Mouse (Mus musculus) common myeloid progenitor, adult 5-6 weeks (primary cell): ENCODE data around the gene Spen. TPM values are rescaled to one million over a fixed set of nuclear protein-coding genes. Genes with fewer than 3 reads are reported as not detected.

Source experiments
- ATAC-seq: replicated peaks from 2 replicates; pipeline ENCODE4 v1.8.0; 2016; ENCODE audit warnings: low read depth, mild to moderate bottlenecking, moderate TSS enrichment, inconsistent platforms; ENCODE audit not compliant: poor library complexity, severe bottlenecking
- total RNA-seq: library from RNA; stranded (forward); fragments of 200-1000, 187-1606 nt; gene quantifications from 2 replicates; pipeline ENCODE4 v1.2.3, GENCODE M21; 2017

Spen gene
- total RNA-seq, 1 experiment from 2014 or later: 43.0 TPM

- ATAC-seq: no peak
Observed at GRCm38 (mm10) chr4:141427921-141428320, 110.5 kb downstream of the Spen start.

GRCm38 (mm10) chr4:141426796-141427745 is 111.3 kb downstream of the Spen start:
- ATAC-seq: no peak

DNA sequence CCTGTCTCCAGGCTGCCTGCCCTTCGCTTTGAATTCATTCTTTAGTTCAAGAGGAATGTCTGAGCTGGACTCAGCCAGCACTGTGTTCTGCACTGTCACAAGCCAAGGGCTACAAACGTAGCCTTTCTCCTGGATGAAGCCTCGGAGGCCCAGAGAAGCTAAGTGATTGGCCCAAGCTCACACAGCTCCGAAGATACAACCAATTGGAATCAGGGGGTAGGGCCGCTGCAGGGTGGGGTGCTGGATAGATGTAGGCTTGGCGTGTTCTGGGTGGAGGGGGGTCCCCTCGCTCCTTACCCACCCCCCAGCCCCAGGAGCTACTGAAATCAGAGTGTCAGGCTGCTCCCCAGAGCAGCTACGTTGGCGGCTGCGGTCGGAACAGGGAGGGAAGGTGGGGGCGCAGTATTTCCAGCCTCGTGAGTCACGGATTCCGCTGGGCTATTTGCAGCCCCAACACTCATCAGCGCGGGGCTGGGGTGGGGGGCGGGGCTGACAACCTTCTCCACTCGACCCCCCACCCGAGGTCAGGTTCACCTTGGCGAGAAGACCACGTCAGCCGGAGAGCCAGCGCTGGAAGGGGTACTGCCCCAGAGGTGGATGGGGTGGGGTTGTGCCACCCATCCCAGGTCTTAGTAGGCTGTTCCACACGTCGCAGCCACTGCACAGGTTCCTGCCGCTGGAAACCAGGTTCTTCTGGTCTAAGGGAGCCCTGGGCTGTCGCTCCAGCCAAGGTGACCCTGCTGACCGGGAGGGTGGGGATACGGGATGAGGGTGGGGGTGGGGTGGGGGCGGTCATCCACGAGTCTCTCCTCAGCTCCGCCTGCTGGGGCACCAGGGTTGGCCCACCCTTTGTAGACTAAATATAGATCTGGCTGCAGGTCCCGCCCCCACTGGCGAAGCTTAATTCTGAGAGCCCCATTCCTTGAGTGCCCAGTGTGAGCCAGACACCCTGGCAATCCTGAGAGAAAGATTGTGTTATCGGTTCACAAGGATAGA is 112.6 kb downstream of the Spen start:
- peak; percentile 71 for ATAC-seq

GRCm38 (mm10) chr4:141423691-141424431 is 114.5 kb downstream of the Spen start:
- no peak for ATAC-seq

DNA sequence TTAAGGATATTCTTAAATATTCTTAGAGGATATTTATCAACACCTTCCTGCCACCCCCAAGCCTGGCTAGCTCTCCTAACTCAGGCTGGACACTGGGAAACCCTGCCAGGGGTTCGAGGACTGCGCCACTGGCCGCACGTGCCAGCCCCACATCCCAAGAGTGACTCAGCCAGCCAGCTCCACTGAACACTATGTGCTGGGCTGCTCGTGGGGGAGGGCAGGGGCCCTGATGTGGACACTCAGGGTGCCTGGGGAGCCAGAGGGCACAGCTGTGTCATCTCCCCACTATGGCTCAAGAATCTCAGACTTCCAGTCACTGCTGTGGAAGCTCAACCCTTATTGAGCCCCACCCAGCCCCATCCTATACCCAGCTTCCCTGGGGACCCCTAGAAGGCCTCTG is 115.1 kb downstream of the Spen start:
- ATAC-seq: no peak

- ATAC-seq: no peak
Observed at GRCm38 (mm10) chr4:141422841-141423240, 115.6 kb downstream of the Spen start.

DNA sequence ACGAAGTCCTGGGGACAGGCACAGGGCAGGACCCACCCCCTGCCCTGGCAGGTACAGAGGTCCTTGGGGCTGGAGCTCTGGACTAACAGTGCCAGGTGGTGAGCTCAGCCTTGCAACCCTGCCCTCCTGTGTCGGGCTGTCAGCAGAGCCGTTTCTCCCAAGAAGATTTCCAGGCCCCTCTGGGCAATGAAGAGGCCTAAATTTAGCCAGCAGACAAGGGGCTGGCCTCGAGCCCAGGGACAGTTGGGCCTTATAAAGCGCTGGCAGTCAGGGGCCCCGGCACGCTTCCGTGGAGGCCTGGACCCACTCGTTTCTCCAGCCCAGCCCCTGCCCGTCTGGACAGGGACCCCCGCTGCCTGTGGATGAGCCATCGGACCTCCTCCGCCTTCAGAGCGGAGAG is 117.0 kb downstream of the Spen start:
- no peak for ATAC-seq

DNA sequence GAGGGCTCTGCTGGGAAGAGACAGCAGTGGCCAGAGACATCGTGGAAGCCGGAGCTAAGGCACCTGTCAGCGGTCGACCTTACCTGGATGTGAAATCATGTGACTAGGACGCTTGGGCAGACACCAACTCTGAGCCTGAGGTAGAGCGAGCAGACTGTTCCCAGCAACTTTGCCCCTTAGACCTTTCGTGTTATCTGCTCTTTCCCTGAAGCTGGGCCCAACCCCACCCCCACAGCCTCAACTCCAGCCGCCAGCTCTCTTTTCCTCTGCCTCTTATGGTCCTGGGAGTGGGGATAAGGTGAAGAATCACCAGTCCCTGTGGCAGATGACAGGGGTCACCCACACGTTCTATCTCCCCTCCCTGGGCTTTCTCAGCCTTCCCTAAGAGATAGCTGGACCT is 117.5 kb downstream of the Spen start:
- ATAC-seq: no peak

DNA sequence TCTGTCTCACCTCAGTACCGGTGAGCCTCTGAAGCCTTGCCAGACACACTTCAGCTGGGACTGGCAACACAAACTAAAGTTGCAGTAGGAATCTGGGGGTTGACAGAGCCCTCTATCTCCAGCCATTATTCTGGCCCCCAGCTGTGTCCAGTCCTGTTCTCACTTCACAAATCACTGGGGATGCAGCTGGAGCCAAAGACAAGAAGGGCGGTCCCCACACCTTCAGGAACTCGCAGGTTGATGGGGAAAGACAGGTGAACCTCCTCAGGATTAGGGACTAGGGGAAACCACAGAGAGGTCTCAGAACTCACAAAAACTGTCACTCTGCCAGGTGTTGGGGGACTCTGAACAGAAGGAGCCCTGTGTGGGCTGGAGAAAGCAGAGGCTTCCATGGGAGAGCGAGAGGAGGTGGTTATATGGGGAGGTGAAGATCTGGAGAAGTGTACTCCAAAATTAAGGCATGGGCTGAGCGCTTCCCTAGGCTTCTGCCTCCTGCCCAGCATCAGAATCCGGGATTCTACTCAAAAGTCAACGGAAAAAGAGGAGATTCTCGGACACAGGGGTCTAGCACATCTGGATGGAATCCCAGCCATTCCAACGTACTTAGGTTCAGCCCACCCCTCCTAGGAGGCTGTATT is 118.1 kb downstream of the Spen start, which contains the start of gene Hspb7:
Gene Hspb7 (plus strand): TSS at position 588 of the 638 bp plus-strand sequence.
- no peak for ATAC-seq

DNA sequence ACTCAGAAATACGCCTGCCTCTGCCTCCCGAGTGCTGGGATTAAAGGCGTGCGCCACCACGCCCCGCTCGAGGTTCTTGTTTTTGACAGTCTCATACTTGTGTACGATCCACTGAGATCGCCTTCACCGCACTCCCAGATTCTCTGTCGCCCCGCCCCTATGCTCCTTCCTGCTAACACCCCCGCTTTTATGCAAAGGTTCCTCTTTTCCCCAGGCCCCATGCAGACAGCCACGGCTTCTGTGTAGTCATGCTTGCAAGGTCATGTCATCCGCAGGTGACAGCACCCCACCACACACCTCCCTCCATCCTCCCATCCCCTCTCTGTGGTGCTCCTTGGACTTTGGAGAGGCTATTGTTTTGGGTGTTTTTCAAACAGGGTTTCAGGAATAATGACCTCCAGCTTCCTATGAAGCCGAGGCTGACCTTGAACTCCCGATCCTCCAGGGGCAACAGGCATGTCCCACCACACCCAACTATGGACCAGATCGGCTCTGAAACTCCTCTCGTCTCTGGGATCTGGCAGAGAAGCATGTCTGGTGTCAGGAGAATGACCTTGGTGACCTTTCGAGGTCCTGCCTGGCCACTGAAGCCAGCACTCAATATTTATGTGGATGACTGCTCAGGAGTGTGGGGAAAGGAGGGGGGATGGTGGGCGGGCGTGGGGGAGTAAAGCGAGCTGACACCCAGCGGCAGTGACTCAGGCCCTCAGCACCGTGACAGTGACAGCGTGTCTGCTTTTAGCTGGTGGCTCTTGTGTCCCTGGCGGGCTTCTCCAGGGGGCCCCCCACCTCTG is 118.8 kb downstream of the Spen start:
- peak; percentile 98 for ATAC-seq

Other genes starting within 250 kb of the Spen start
- 0.29 and 1.2 TPM in 2 replicates for gene Epha2, start 237.4 kb downstream of the Spen start, total RNA-seq
- not detected in 2 replicates for gene Fam131c, start 170.4 kb downstream of the Spen start, total RNA-seq
- not detected in 2 replicates for gene Clcnka, start 139.9 kb downstream of the Spen start, total RNA-seq
- not detected in 2 replicates for gene Clcnkb, start 122.6 kb downstream of the Spen start, total RNA-seq
- gene Hspb7, start 117.8 kb downstream of the Spen start, total RNA-seq: not detected in 2 replicates
- not detected in 2 replicates for gene Srarp, start 102.5 kb downstream of the Spen start, total RNA-seq
- gene Zbtb17, start 93.9 kb downstream of the Spen start, total RNA-seq: 15.0 and 19.4 TPM in 2 replicates
- not detected in 2 replicates for gene Fblim1, start 67.5 kb upstream of the Spen start, total RNA-seq
- 0.29 and 0.32 TPM in 2 replicates for gene Tmem82, start 80.0 kb upstream of the Spen start, total RNA-seq
- 0.09 TPM in 1 of 2 replicates, not detected in the other for gene Slc25a34, start 85.2 kb upstream of the Spen start, total RNA-seq
- gene Plekhm2, start 126.3 kb upstream of the Spen start, total RNA-seq: 3.8 and 6.3 TPM in 2 replicates
- 8.9 and 13.9 TPM in 2 replicates for gene Rsc1a1, start 147.0 kb upstream of the Spen start, total RNA-seq
- gene Ddi2, start 184.8 kb upstream of the Spen start, total RNA-seq: 27.4 and 30.6 TPM in 2 replicates
- not detected in 2 replicates for gene Agmat, start 208.1 kb upstream of the Spen start, total RNA-seq